Mouse (Mus musculus): Measurements from ENCODE around the gene Mycbp2. TPM values are rescaled to one million over a fixed set of nuclear protein-coding genes. Genes with fewer than 3 reads are reported as not detected.

Gene Mycbp2
- 30.7 and 31.5 TPM in 2 replicates for polyA plus RNA-seq (2021; fragmentation: Nextera tagmentation)
- long read RNA-seq, experiment 1, partial matches to known transcripts, result 116 of 144 reads
- long read RNA-seq, experiment 1, other reads (novel, unspliced or antisense), result 28 of 144 reads
- long read RNA-seq, experiment 2, partial matches to known transcripts, result 192 of 245 reads
- long read RNA-seq, experiment 2, other reads (novel, unspliced or antisense), result 53 of 245 reads

DNA sequence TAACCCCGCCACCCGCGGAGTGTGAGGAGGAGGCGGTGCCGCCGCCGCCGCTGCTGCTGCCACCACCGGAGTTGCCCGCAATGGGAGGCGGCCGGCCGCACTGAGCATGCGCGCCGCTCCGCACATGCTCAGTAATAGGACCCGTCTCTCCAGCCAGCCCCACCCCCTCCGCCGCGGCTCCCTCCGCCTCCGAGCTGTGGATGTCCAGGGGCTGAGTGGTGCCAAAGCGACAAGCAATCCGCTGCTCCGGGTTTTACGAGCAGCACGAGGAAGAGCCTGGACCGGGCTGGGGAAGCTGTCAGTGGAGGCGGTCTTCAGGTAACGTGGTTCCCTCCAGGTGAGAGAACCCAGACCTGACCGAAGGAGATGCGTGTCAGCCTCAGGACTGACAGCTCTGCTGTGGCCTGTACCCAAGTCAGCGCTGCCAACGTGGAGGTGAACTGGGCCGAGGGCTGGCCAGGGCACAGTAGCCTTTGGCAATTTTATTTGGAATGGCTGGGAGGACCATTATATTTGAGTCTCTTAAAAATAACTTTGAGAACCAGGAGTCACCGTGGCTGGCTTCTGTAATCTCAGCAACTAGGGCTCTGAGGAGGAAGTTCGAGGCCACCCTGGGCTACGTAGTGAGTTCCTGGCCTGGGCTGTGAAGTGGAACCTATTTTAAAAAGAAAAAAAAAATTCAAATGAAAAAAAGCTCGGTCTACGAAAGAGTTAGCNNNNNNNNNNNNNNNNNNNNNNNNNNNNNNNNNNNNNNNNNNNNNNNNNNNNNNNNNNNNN is at the start of gene Mycbp2:
Gene Mycbp2 (minus strand): TSS at position 86 of the 777 bp plus-strand sequence.

DNA sequence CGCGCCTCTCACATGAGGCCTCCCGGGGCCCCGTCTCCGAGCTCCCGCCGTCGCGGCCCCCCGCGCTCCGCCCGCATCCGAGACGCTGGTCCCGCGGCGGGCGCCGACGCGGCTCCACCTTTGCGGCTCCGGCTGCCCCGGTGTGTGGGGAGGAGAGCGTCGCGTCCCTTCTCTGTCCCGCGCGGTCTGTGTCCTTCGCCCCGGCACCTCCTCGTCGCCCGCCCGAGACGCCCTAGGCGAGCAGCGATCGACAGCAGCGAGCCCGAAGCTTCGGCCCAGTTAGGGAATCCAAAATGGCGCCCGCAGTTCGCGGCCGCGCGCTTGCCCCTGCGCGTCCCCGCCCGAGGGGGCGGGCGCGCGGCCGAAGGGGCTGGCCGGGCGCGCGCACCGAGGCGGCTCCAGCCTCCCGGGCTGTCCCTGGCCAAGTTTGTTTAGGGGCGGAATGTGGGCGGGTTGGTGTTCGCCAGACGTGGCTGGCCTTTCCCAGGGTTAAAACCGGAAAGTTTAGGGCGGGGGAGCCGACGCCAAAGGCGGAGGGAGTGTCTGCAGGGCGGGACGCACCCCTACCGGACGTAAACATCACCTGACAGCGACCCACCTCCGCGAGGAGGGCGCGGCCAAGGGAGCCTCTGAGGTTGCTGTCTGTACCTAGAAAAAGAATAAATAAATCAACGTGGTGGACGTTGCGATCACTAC is 247.2 kb downstream of the Mycbp2 start, which contains the start of gene Fbxl3:
Gene Fbxl3 (minus strand): TSS at position 329 of the 696 bp plus-strand sequence.

DNA sequence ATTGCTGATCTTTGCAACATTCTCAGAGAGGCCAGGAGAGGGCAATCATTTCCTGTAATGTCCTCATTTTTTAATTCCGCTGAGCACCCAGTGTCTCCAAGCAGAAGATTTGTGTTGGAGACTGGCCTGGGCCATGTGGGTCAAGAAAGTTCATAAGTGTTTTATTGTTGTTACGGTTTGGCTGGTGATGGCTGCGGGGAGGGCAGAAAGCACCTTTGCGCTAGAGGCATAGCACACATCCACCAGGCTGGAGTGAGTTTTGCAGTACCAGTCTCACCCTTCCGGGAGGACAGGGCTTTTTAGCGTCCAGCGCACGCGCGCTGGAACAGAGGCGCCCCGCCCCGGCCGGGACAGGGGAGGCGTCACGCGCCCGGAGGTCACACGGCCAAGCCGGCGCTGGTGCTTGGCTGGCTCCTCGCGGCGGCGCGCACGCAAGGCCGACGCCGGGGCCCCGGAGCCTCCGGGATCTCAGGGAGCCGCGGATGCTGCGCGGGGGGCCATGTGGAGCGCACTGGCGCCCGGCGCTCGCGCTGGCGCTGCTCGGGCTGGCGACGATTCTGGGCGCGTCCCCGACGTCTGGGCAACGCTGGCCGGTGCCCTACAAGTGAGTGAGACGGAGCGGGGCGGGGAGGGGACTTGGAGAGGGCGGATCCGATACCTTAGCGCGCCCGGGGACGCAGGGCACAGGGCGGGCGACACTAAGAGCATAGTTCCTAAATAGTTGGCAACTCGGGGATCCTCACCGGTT is 276.6 kb downstream of the Mycbp2 start, which contains the start of gene Cln5:
Gene Cln5 (plus strand): TSS at position 353 of the 748 bp plus-strand sequence.

Other genes starting within 250 kb of the Mycbp2 start
- gene Fbxl3, start 247.2 kb downstream of the Mycbp2 start, polyA plus RNA-seq (2021; fragmentation: Nextera tagmentation), result 10.5 and 11.1 TPM in 2 replicates
- gene Scel, start 166.5 kb upstream of the Mycbp2 start, polyA plus RNA-seq (2021; fragmentation: Nextera tagmentation), result 0.35 and 0.36 TPM in 2 replicates